Mouse (Mus musculus): ENCODE results near the gene H2-Eb2.

GRCm38 (mm10) chr17:34377450-34378209 is 52.2 kb downstream of the H2-Eb2 start:
- TF ChIP-seq CTCF (IDR thresholded peaks at IDR 0.05; ENCODE audit: borderline replicate concordance, control insufficient read depth, extremely low read depth, insufficient read depth, low read length, poor library complexity) (no peak), POLR2A (IDR thresholded peaks at IDR 0.05; ENCODE audit: control insufficient read depth, extremely low read depth, insufficient read depth, low read length, poor library complexity) (no peak)
